Comparison of ENCODE assay signal across 11 mouse cellular contexts in genomic region chr16:78313135-78313887, GRCm38 (mm10). TPM values are rescaled to one million over a fixed set of nuclear protein-coding genes. Genes with fewer than 3 reads are reported as not detected.
DNase-seq lines count a peak whose midpoint lies in the region; ATAC-seq lines count a peak whose summit lies in the region.
"Had no signal": no experiment of that assay in that cellular context is flagged by ENCODE, and none has a peak within 500 bp of the region (broad histone marks: within the 10 kb centered on the region; RNA-seq: fewer than 3 reads in every experiment).

No protein-coding gene starts in this region.

- H3K9ac ChIP-seq in limb, embryonic 12.5 days (replicated peaks), result no peak overlapping the region
- peak overlapping the region; percentile 30; the same call in 1 of the 2 replicates for H3K9ac ChIP-seq in forebrain, embryonic 13.5 days
- H3K9ac ChIP-seq in neural tube, embryonic 13.5 days, result peak overlapping the region; percentile 43; the same call in 1 of the 2 replicates
- H3K9ac ChIP-seq: limb, embryonic 15.5 days had no signal

- H3K9me3 ChIP-seq in limb, embryonic 12.5 days, result no peaks in the 10 kb centered on the region
- H3K9me3 ChIP-seq in limb, embryonic 10.5 days (replicated peaks), result no peaks in the 10 kb centered on the region
- H3K9me3 ChIP-seq in forebrain, embryonic 13.5 days (replicated peaks), result no peaks in the 10 kb centered on the region
- no peaks in the 10 kb centered on the region for H3K9me3 ChIP-seq in hindbrain, embryonic 10.5 days
- H3K9me3 ChIP-seq in neural tube, embryonic 13.5 days, result no peaks in the 10 kb centered on the region
- H3K9me3 ChIP-seq: limb, embryonic 15.5 days had no signal

- ATAC-seq in limb, embryonic 12.5 days (ENCODE audit: insufficient number of reproducible peaks, insufficient read depth, low FRiP score, low TSS enrichment, low read depth), result no peak
- peak; percentile 52 for ATAC-seq in forebrain, embryonic 13.5 days
- ATAC-seq in neural tube, embryonic 13.5 days (ENCODE audit: low read depth), result peak; percentile 64; the same call in 1 of the 2 replicates
- no peak for ATAC-seq in megakaryocyte-erythroid progenitor cell, adult 5-6 weeks (replicated peaks; ENCODE audit: low FRiP score, low TSS enrichment, poor library complexity, severe bottlenecking)

- DNase-seq in limb, embryonic 10.5 days (ENCODE audit: low spot score), result no peak
- no peak for DNase-seq in hindbrain, embryonic 10.5 days (ENCODE audit: low spot score)
- DNase-seq in thymus, postnatal 4 days, result no peak
- DNase-seq: gastrocnemius, postnatal 10 days; kidney, postnatal 4 days had no signal

- no peaks in the 10 kb centered on the region for H3K27me3 ChIP-seq in limb, embryonic 12.5 days
- H3K27me3 ChIP-seq in limb, embryonic 10.5 days (ENCODE audit: low read depth, poor library complexity, severe bottlenecking), result no peaks in the 10 kb centered on the region
- no peaks in the 10 kb centered on the region for H3K27me3 ChIP-seq in forebrain, embryonic 13.5 days
- no peaks in the 10 kb centered on the region for H3K27me3 ChIP-seq in hindbrain, embryonic 10.5 days (ENCODE audit: insufficient read depth, poor library complexity, severe bottlenecking)
- H3K27me3 ChIP-seq in neural tube, embryonic 13.5 days, result no peaks in the 10 kb centered on the region
- H3K27me3 ChIP-seq: limb, embryonic 15.5 days had no signal

- 62% methylated on average over 16 of the region's 16 CpGs for WGBS in limb, embryonic 12.5 days
- 83% methylated on average over 16 of the region's 16 CpGs for WGBS in limb, embryonic 10.5 days
- 16% methylated on average over 16 of the region's 16 CpGs for WGBS in forebrain, embryonic 13.5 days
- WGBS in hindbrain, embryonic 10.5 days, result 65% methylated on average over 16 of the region's 16 CpGs
- WGBS in neural tube, embryonic 13.5 days, result 24% methylated on average over 16 of the region's 16 CpGs

- peak overlapping the region; percentile 5; the same call in 1 of the 2 replicates for H3K4me2 ChIP-seq in limb, embryonic 12.5 days
- peak overlapping the region; percentile 50 for H3K4me2 ChIP-seq in forebrain, embryonic 13.5 days
- H3K4me2 ChIP-seq in neural tube, embryonic 13.5 days, result peak overlapping the region; percentile 52
- H3K4me2 ChIP-seq: limb, embryonic 15.5 days had no signal

- peaks cover 4% of the 10 kb centered on the region; the same call in 1 of the 2 replicates for H3K36me3 ChIP-seq in limb, embryonic 12.5 days
- H3K36me3 ChIP-seq in limb, embryonic 10.5 days, result peaks cover 13% of the 10 kb centered on the region
- peaks cover 11% of the 10 kb centered on the region for H3K36me3 ChIP-seq in forebrain, embryonic 13.5 days (ENCODE audit: poor library complexity, severe bottlenecking)
- peaks cover 45% of the 10 kb centered on the region for H3K36me3 ChIP-seq in hindbrain, embryonic 10.5 days
- peaks cover 5% of the 10 kb centered on the region; the same call in 1 of the 2 replicates for H3K36me3 ChIP-seq in neural tube, embryonic 13.5 days
- H3K36me3 ChIP-seq: limb, embryonic 15.5 days had no signal

- no peak overlapping the region for H3K27ac ChIP-seq in limb, embryonic 12.5 days
- no peak overlapping the region for H3K27ac ChIP-seq in limb, embryonic 10.5 days
- peak overlapping the region; percentile 37; the same call in 1 of the 2 replicates for H3K27ac ChIP-seq in forebrain, embryonic 13.5 days
- H3K27ac ChIP-seq in hindbrain, embryonic 10.5 days, result peak overlapping the region; percentile 72
- H3K27ac ChIP-seq in neural tube, embryonic 13.5 days (replicated peaks), result peak overlapping the region; percentile 64
- H3K27ac ChIP-seq: limb, embryonic 15.5 days had no signal

- H3K4me1 ChIP-seq in limb, embryonic 12.5 days (replicated peaks), result peaks cover 17% of the 10 kb centered on the region
- peaks cover 9% of the 10 kb centered on the region; the same call in 1 of the 2 replicates for H3K4me1 ChIP-seq in limb, embryonic 10.5 days
- peaks cover 44% of the 10 kb centered on the region for H3K4me1 ChIP-seq in forebrain, embryonic 13.5 days
- H3K4me1 ChIP-seq in hindbrain, embryonic 10.5 days (replicated peaks), result peaks cover 44% of the 10 kb centered on the region
- H3K4me1 ChIP-seq in neural tube, embryonic 13.5 days (replicated peaks), result peaks cover 57% of the 10 kb centered on the region
- H3K4me1 ChIP-seq: megakaryocyte, embryonic 14.5 days had no signal

- H3K4me3 ChIP-seq in limb, embryonic 12.5 days (replicated peaks), result no peak overlapping the region
- H3K4me3 ChIP-seq in limb, embryonic 10.5 days, result no peak overlapping the region
- peak overlapping the region; percentile 13 for H3K4me3 ChIP-seq in forebrain, embryonic 13.5 days
- peak overlapping the region; percentile 21 for H3K4me3 ChIP-seq in hindbrain, embryonic 10.5 days
- 0 out of 2 replicates have a peak overlapping the region, but pooled peaks have one; percentile 10 for H3K4me3 ChIP-seq in neural tube, embryonic 13.5 days
- H3K4me3 ChIP-seq: limb, embryonic 15.5 days; megakaryocyte, embryonic 14.5 days had no signal

RNA-seq across cellular contexts. Expression of gene Cxadr, which starts 12.0 kb away (rescaled TPM):
- 37.8 and 39.0 TPM in 2 replicates for polyA plus RNA-seq in limb, embryonic 12.5 days (2016; fragmentation: Nextera tagmentation; extraction: Ambion mirVana)
- 19.6 and 29.4 TPM in 2 replicates for polyA plus RNA-seq in limb, embryonic 10.5 days (2016; fragmentation: Nextera tagmentation; extraction: Ambion mirVana)
- 101 and 110 TPM in 2 replicates for polyA plus RNA-seq in forebrain, embryonic 13.5 days (2015; fragmentation: Nextera tagmentation; extraction: Ambion mirVana)
- polyA plus RNA-seq in hindbrain, embryonic 10.5 days (2016; fragmentation: Nextera tagmentation; extraction: Ambion mirVana), result 48.3 and 58.4 TPM in 2 replicates
- 92.8 and 105 TPM in 2 replicates for polyA plus RNA-seq in neural tube, embryonic 13.5 days (2015; fragmentation: Nextera tagmentation; extraction: Ambion mirVana)
- 0.48 and 1.6 TPM in 2 replicates for total RNA-seq in megakaryocyte-erythroid progenitor cell, adult 5-6 weeks (2014; fragmentation: Nextera tagmentation)
- 0.04 TPM in 1 of 2 replicates, not detected in the other for total RNA-seq in megakaryocyte-erythroid progenitor cell, adult 5-6 weeks (2017)

Comparison
In these comparisons a context has a peak if more than half of its experiments do, and no peak if none do; other contexts are left out.
1. ATAC-seq: peak in forebrain, embryonic 13.5 days (single experiment) and neural tube, embryonic 13.5 days (single experiment); none in limb, embryonic 12.5 days (single experiment) and megakaryocyte-erythroid progenitor cell, adult 5-6 weeks (single experiment).
2. H3K27ac ChIP-seq: peak in forebrain, embryonic 13.5 days (single experiment), hindbrain, embryonic 10.5 days (single experiment) and neural tube, embryonic 13.5 days (single experiment); none in limb, embryonic 12.5 days (single experiment) and limb, embryonic 10.5 days (single experiment).
3. H3K4me3 ChIP-seq: peak in forebrain, embryonic 13.5 days (single experiment), hindbrain, embryonic 10.5 days (single experiment) and neural tube, embryonic 13.5 days (single experiment); none in limb, embryonic 12.5 days (single experiment) and limb, embryonic 10.5 days (single experiment).
4. Peak in every context shown above with its lines, with median percentiles within 50 percentile points of each other: H3K4me2 ChIP-seq.